Mouse (Mus musculus) midbrain, embryonic 16.5 days (tissue): ENCODE measurements around the gene Armc2. TPM values are rescaled to one million over a fixed set of nuclear protein-coding genes. Genes with fewer than 3 reads are reported as not detected.

Source experiments
- ATAC-seq: fragments of 200-750 bp; cut with Nextera tagmentation; 2 replicates; pipeline ENCODE4 v1.8.0; 2017; ENCODE audit warnings: moderate TSS enrichment
- H3K27ac ChIP-seq: fragments of 300-500 bp; sonication (generic); 2 replicates; pipeline ENCODE4 v1.5.1; 2014; ENCODE audit warnings: mild to moderate bottlenecking, low read length, mixed read lengths
- H3K27me3 ChIP-seq: fragments of 300-500 bp; sonication (generic); 2 replicates; pipeline ENCODE4 v1.6.1; 2014; ENCODE audit warnings: low read depth, low read length, mixed read lengths; ENCODE audit not compliant: control insufficient read depth, insufficient read depth
- H3K36me3 ChIP-seq: fragments of 300-500 bp; sonication (generic); 2 replicates; pipeline ENCODE4 v1.6.1; 2014; ENCODE audit warnings: mild to moderate bottlenecking, low read length, moderate library complexity, mixed read lengths; ENCODE audit not compliant: control insufficient read depth, insufficient read depth
- H3K4me1 ChIP-seq: fragments of 300-500 bp; sonication (generic); 2 replicates; pipeline ENCODE4 v1.6.1; 2014; ENCODE audit warnings: mild to moderate bottlenecking, low read length, mixed read lengths; ENCODE audit not compliant: control insufficient read depth, insufficient read depth
- H3K4me2 ChIP-seq: fragments of 300-500 bp; sonication (generic); 2 replicates; pipeline ENCODE4 v1.6.1; 2014; ENCODE audit warnings: mild to moderate bottlenecking, low read length, mixed read lengths
- H3K4me3 ChIP-seq: fragments of 300-500 bp; sonication (generic); 2 replicates; pipeline ENCODE4 v1.5.1; 2014; ENCODE audit warnings: low read depth, mild to moderate bottlenecking, low read length, moderate library complexity, mixed read lengths
- H3K9ac ChIP-seq: fragments of 300-500 bp; sonication (generic); 2 replicates; pipeline ENCODE4 v1.6.1; 2014; ENCODE audit warnings: low read depth, low read length, mixed read lengths
- H3K9me3 ChIP-seq: fragments of 300-500 bp; sonication (generic); replicated peaks from 2 replicates; pipeline ENCODE4 v1.6.1; 2014; ENCODE audit warnings: mild to moderate bottlenecking, low read length, mixed read lengths; ENCODE audit not compliant: control insufficient read depth, poor library complexity, severe bottlenecking
- WGBS: fragments of 180-500 bp; shearing (Covaris S2); extraction: QIAGEN DNeasy Blood & Tissue Kit; methylation state at CpG from one replicate; pipeline ENCODE4 v1.1.7; 2014; 5-methylcytosine and 5-hydroxymethylcytosine counted together
- polyA plus RNA-seq: library from polyadenylated mRNA; unstranded; fragments of >200 nt; fragmentation: Nextera tagmentation; extraction: Ambion mirVana; gene quantifications from 2 replicates; pipeline ENCODE4 v1.2.1, GENCODE M21; 2015

Gene Armc2
- polyA plus RNA-seq, 1 experiment from 2014 or later = 12.1 TPM

DNA sequence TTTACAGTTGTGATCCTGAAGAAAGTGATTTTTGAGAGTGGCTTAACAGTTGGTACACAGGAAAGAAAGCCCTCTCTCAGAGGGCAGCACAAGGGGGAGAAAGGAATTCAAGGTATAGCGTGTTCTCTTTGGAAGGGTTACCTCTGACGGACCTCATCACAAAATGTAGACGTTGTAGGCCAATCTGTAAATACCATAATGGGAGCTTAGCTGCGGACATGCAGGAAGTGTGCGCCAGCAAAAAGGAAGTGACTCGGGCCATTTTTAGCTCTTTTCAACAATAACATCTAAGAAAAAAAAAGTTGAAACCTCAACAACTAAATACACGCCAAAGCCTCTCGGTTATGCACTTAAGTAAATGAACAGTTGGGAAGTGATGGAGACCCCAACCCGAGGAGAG is 45.6 kb downstream of the Armc2 start:
- no peak overlapping the region for H3K4me3 ChIP-seq
- no peaks in the 10 kb centered on the region for H3K4me1 ChIP-seq
- 87% methylated on average over 9 of the region's 9 CpGs for WGBS

DNA sequence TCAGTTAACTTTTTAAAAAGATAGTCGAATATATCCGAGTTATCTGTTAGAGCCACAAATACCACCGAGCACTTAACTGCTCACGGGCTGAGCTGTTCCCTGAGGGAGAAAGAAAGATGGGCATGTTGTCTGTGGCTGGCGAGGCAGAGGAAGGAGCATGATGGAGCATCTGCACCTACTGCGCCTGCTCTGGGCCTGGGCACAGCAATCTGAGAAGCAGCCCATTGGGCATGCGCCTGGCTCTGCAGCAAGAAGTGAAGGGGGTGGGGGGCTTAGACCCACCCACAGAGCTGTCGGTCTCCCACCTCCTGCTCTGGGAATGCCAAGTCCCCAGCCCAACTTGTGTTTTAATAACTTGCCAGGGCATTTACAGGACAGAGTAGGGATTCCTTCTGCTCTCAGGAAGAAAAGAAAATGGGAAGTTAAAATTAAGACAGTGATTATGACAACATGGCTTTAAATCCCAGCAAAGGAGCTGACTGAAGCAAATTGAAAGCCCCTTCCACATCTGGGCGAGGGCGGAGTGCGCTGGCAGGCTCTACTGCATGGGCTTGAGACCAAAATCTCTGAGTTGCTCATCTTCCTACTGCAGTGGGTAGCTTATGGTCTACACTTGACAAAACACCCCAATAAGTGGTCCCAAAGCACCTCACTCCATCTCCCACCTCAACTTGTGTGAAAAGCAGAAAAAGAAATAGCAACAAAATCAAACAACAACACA is 50.2 kb downstream of the Armc2 start:
- no peaks in the 10 kb centered on the region for H3K9me3 ChIP-seq
- ATAC-seq = no peak
- no peaks in the 10 kb centered on the region for H3K36me3 ChIP-seq
- H3K4me3 ChIP-seq = no peak overlapping the region
- no peak overlapping the region for H3K27ac ChIP-seq
- H3K9ac ChIP-seq = no peak overlapping the region
- no peaks in the 10 kb centered on the region for H3K4me1 ChIP-seq
- no peak overlapping the region for H3K4me2 ChIP-seq
- H3K27me3 ChIP-seq = no peaks in the 10 kb centered on the region
- 92% methylated on average over 11 of the region's 11 CpGs for WGBS

More for the DNA sequence above, 45.6 kb downstream of the Armc2 start:
- H3K27ac ChIP-seq = no peak overlapping the region
- no peaks in the 10 kb centered on the region for H3K27me3 ChIP-seq
- no peaks in the 10 kb centered on the region for H3K36me3 ChIP-seq
- H3K9ac ChIP-seq = no peak overlapping the region
- H3K4me2 ChIP-seq = no peak overlapping the region
- ATAC-seq = no peak
- H3K9me3 ChIP-seq = no peaks in the 10 kb centered on the region

DNA sequence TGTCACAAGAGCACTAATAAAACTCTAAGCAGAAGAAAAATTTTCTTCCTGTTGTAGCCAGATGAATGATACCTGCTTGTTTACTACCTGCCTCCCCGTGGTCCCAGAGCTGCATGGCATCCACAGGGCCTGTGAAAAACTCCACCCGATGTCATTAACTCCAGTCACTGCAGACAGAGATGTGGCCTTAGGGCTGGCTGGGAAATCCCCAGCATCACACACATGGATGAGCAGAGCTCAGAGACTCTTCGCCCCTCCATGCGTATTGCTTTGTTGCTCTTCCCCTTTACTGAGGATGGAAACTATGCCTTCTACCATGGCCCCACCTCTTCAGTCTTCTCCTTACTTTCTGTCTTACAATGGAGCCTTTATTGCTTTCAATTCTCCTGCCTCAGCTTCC is 55.5 kb downstream of the Armc2 start:
- no peaks in the 10 kb centered on the region for H3K27me3 ChIP-seq
- no peak overlapping the region for H3K4me3 ChIP-seq
- H3K27ac ChIP-seq = no peak overlapping the region
- H3K36me3 ChIP-seq = no peaks in the 10 kb centered on the region
- no peaks in the 10 kb centered on the region for H3K4me1 ChIP-seq
- WGBS = 48% methylated on average over 4 of the region's 4 CpGs
- ATAC-seq = no peak
- no peak overlapping the region for H3K4me2 ChIP-seq
- no peak overlapping the region for H3K9ac ChIP-seq
- H3K9me3 ChIP-seq = 0 out of 2 replicates have a peak, but pooled peaks cover 2% of the 10 kb centered on the region

DNA sequence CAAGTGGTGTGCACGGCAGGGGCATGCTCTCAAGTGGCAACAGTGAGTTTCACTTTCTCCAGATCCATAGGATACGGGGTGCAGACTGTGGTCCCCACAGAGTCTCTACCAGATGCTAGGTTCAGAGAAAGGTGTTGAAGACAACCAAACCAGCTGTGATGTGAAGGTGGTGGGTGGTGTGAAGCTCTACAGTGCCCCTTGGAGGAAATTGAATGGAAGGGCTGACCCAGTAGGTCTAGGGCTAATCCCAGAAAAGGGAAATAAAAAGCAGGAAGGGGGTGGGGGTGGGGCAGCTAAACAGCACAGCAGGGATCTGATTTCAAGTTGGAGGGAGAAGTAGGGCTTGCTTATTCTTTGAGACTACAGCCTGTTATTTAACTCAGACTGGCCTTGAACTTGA is 58.4 kb downstream of the Armc2 start:
- Histone ChIP-seq H3K4me3 (no peak overlapping the region), H3K27ac (no peak overlapping the region), H3K36me3 (no peaks in the 10 kb centered on the region), H3K27me3 (no peaks in the 10 kb centered on the region), H3K9ac (no peak overlapping the region), H3K4me2 (no peak overlapping the region), H3K4me1 (no peaks in the 10 kb centered on the region), H3K9me3 (0 out of 2 replicates have a peak, but pooled peaks cover 2% of the 10 kb centered on the region)
- WGBS = 82% methylated on average over 2 of the region's 2 CpGs
- ATAC-seq = no peak

DNA sequence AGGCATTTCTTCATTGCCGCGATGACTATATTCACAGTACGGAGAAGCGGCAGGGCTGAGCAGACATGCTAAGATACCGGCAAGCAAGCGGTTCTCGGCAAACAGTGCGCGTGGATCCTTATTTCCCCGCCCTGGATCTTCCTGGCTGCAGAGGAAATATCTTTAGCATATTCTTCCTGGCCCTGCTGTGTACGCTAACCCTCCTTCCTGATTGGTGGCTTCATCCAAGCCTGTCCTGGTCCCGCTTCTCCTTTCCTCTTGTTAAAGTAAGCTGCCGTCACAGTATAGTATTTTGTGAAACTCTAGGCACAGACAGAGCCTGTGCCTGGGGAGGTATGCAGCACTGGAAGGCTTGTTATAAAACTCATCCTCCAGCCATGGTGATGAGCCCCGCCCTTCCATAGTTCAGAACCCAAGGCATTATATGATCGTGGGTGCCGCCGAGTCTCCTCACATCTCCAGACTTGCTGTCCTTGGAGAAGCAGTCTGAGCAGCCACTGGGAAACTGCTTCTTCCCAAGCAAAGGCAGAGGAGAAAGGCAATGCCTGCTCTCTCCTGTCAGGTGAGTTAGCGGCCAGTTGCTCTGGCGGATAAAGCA is 59.5 kb downstream of the Armc2 start:
- Histone ChIP-seq H3K27ac (no peak overlapping the region), H3K9ac (no peak overlapping the region), H3K4me1 (no peaks in the 10 kb centered on the region), H3K4me3 (no peak overlapping the region), H3K4me2 (no peak overlapping the region), H3K36me3 (no peaks in the 10 kb centered on the region), H3K9me3 (0 out of 2 replicates have a peak, but pooled peaks cover 2% of the 10 kb centered on the region), H3K27me3 (no peaks in the 10 kb centered on the region)
- 92% methylated on average over 19 of the region's 19 CpGs for WGBS
- no peak for ATAC-seq

DNA sequence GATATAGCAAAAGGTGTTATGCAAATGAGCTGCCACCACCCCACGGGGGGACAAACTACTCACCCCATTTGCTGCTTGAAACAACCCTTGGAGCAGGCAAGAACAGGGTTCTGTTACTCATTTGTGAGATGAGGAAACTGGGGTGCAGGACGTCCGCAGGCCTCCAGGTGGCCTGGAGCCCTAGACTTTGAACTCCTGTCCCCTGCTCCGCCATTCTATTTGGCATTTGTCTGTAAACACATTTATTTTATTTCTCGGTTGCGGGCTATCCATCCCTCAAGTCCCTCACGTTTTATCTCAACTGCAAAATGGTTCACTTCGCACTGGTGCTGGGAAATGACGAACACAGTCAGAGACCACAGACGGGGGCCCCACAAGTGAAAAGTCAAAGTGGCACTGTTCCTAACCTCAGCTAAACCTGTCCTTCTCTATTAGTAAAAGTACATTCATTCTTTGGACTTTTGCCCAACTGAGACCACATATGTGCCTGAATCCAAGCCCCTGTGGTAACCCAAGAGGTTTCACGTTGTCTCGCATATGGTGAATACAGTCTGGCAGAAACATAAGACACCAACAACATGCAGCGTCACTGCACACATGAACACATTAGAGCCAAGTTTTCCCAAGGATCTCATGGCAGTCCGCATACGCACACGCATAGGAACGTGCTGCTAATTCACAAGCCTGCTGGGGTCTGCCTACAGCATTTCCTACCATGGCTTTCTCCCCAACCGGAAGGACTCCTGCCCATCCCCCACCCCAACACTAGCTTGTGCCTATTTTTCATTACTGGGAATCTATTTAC is 60.6 kb downstream of the Armc2 start:
- Histone ChIP-seq H3K27ac (no peak overlapping the region), H3K36me3 (no peaks in the 10 kb centered on the region), H3K27me3 (no peaks in the 10 kb centered on the region), H3K4me2 (no peak overlapping the region), H3K4me1 (no peaks in the 10 kb centered on the region), H3K9me3 (0 out of 2 replicates have a peak, but pooled peaks cover 2% of the 10 kb centered on the region), H3K4me3 (no peak overlapping the region), H3K9ac (no peak overlapping the region)
- 91% methylated on average over 18 of the region's 18 CpGs for WGBS
- no peak for ATAC-seq

DNA sequence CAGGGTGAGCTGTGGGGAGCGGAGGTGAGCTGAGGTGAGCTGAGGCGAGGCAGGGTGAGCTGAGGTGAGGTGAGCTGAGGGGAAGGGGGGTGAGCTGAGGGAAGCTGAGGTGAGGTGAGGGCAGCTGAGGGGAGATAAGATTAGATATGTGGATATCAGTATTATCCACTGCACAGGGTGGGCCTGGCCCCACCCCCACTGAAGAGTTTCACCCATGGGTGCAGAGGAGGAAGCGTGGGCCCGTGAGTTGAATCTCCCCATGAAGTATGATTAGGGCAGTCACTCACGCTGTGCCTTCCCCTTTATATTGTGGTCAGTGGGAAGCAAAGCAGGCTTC is 64.7 kb downstream of the Armc2 start:
- no peak for ATAC-seq
- Histone ChIP-seq H3K27ac (no peak overlapping the region), H3K36me3 (0 out of 2 replicates have a peak, but pooled peaks cover 2% of the 10 kb centered on the region), H3K9me3 (0 out of 2 replicates have a peak, but pooled peaks cover 3% of the 10 kb centered on the region), H3K4me2 (no peak overlapping the region), H3K9ac (no peak overlapping the region), H3K27me3 (no peaks in the 10 kb centered on the region), H3K4me1 (no peaks in the 10 kb centered on the region), H3K4me3 (no peak overlapping the region)
- 96% methylated on average over 5 of the region's 5 CpGs for WGBS

DNA sequence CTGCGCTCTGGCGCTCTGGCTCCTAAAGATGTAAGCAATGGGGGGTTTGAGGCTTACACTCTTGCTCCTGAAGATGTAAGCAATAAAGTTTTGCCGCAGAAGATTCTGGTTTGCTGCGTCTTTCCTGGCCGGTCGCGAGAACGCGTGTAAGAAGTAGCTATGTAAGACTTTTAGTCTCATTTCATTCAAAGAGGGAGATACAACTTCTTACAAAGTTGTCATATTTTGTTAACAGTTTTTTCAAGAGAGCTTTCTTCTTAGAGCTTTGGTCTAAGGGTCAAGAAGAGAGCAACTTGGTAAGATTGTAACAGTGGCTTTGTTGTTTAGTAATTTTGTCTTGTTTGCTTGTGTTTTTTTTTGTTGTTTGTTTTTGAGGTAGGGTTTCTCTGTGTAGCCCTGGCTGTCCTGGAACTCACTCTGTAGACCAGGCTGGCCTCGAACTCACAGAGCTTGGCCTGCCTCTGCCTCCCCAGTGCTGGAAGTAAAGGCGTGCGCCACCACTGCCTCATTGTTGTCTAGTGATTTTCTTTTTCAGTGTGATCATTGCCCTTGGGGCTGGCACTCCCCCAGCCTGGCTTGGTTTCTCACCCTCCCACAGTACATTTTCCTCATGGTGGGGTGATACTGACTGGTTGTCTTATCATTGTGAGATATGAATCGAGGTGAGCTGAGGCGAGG is 65.3 kb downstream of the Armc2 start:
- 0 out of 2 replicates have a peak, but pooled peaks cover 3% of the 10 kb centered on the region for H3K9me3 ChIP-seq

More for the DNA sequence above, 65.3 kb downstream of the Armc2 start:
- 97% methylated on average over 14 of the region's 14 CpGs for WGBS
- H3K4me3 ChIP-seq = no peak overlapping the region
- no peak overlapping the region for H3K27ac ChIP-seq
- no peak overlapping the region for H3K4me2 ChIP-seq
- no peak overlapping the region for H3K9ac ChIP-seq
- no peaks in the 10 kb centered on the region for H3K4me1 ChIP-seq
- H3K36me3 ChIP-seq = 0 out of 2 replicates have a peak, but pooled peaks cover 2% of the 10 kb centered on the region
- no peak for ATAC-seq
- H3K27me3 ChIP-seq = no peaks in the 10 kb centered on the region
